8 mouse cellular contexts compared by ENCODE assay signal in the genomic region with DNA sequence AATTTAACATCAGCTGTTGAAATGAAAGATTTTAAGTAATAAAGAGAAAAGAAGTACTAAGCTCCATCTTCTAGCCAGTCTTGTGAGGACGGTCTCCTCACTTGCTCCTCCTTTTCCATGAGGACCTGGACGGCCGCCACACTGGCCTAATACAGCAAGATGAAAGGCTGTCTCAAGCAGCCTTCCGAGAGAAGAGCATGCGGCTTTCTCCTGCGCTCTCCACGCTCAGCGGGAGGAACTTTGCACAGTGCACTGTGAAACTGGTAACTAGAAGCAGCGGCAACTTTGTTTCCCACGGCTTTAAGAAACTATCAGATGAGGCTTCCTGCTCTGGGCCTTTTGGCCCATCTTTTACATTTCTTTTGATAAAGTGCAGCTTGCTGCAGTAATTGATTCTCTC. TPM values are rescaled to one million over a fixed set of nuclear protein-coding genes. Genes with fewer than 3 reads are reported as not detected.
DNase-seq lines count a peak whose midpoint lies in the region; ATAC-seq and TF ChIP-seq lines count a peak whose summit lies in the region.

No protein-coding gene starts in this region.

- no peaks in the 10 kb centered on the region for H3K9me3 ChIP-seq in forebrain, embryonic 13.5 days (replicated peaks)
- H3K9me3 ChIP-seq in intestine, postnatal 0 days (ENCODE audit: control insufficient read depth): no peaks in the 10 kb centered on the region
- H3K9me3 ChIP-seq in midbrain, embryonic 12.5 days: no peaks in the 10 kb centered on the region
- no peaks in the 10 kb centered on the region for H3K9me3 ChIP-seq in liver, postnatal 0 days (ENCODE audit: low read length)

- DNase-seq in cerebellum, postnatal 10 days: peak; percentile 59 to 79
- DNase-seq in adrenal gland, adult 18-20 months (ENCODE audit: low spot score in 2 of 2): peak; percentile 7 to 23
- no peak for DNase-seq in c-Kit-positive CD71-positive TER-119-positive erythroid progenitor cells, embryonic 14.5 days (ENCODE audit: low spot score)
- DNase-seq in liver, postnatal 0 days: no peak

- no peak for TF ChIP-seq CTCF in intestine, postnatal 0 days (IDR thresholded peaks at IDR 0.05; ENCODE audit: low read depth)
- no peak for TF ChIP-seq CTCF in liver, postnatal 0 days (IDR thresholded peaks at IDR 0.05; ENCODE audit: low read depth)

- H3K4me1 ChIP-seq in forebrain, embryonic 13.5 days: peaks cover 19% of the 10 kb centered on the region
- 0 out of 2 replicates have a peak, but pooled peaks cover 3% of the 10 kb centered on the region for H3K4me1 ChIP-seq in intestine, postnatal 0 days (replicated peaks; ENCODE audit: control insufficient read depth, insufficient read depth, low read length)
- peaks cover 11% of the 10 kb centered on the region for H3K4me1 ChIP-seq in midbrain, embryonic 12.5 days
- H3K4me1 ChIP-seq in liver, postnatal 0 days (ENCODE audit: insufficient read depth): no peaks in the 10 kb centered on the region

- no peak for ATAC-seq in cerebellum, adult (ENCODE audit: insufficient number of reproducible peaks, low FRiP score, low TSS enrichment)
- peak; percentile 38; the same call in 1 of the 2 replicates for ATAC-seq in forebrain, embryonic 13.5 days
- no peak for ATAC-seq in intestine, postnatal 0 days
- ATAC-seq in midbrain, embryonic 12.5 days (ENCODE audit: low FRiP score, low read depth): peak; percentile 60; the same call in 1 of the 2 replicates
- ATAC-seq in liver, postnatal 0 days: no peak

- H3K27me3 ChIP-seq in forebrain, embryonic 13.5 days: no peaks in the 10 kb centered on the region
- no peaks in the 10 kb centered on the region for H3K27me3 ChIP-seq in intestine, postnatal 0 days (replicated peaks; ENCODE audit: control insufficient read depth, insufficient read depth, low read length)
- H3K27me3 ChIP-seq in midbrain, embryonic 12.5 days: no peaks in the 10 kb centered on the region
- H3K27me3 ChIP-seq in liver, postnatal 0 days (ENCODE audit: insufficient read depth, low read length): no peaks in the 10 kb centered on the region

- H3K9ac ChIP-seq in forebrain, embryonic 13.5 days: no peak overlapping the region
- no peak overlapping the region for H3K9ac ChIP-seq in intestine, postnatal 0 days (ENCODE audit: low read depth, low read length)
- no peak overlapping the region for H3K9ac ChIP-seq in midbrain, embryonic 12.5 days (replicated peaks)
- H3K9ac ChIP-seq in liver, postnatal 0 days (replicated peaks): no peak overlapping the region

- no peak overlapping the region for H3K4me3 ChIP-seq in forebrain, embryonic 13.5 days
- no peak overlapping the region for H3K4me3 ChIP-seq in intestine, postnatal 0 days (ENCODE audit: low read depth, low read length)
- no peak overlapping the region for H3K4me3 ChIP-seq in midbrain, embryonic 12.5 days
- H3K4me3 ChIP-seq in liver, postnatal 0 days (ENCODE audit: low read depth, low read length): no peak overlapping the region

- WGBS in forebrain, embryonic 13.5 days: 2% methylated on average over 10 of the region's 10 CpGs
- 19% methylated on average over 10 of the region's 10 CpGs for WGBS in intestine, postnatal 0 days
- 2% methylated on average over 10 of the region's 10 CpGs for WGBS in midbrain, embryonic 12.5 days
- WGBS in liver, postnatal 0 days (ENCODE audit: insufficient replicate concordance): 51% methylated on average over 10 of the region's 10 CpGs

- H3K36me3 ChIP-seq in forebrain, embryonic 13.5 days (ENCODE audit: poor library complexity, severe bottlenecking): no peaks in the 10 kb centered on the region
- H3K36me3 ChIP-seq in intestine, postnatal 0 days (ENCODE audit: control insufficient read depth, insufficient read depth): no peaks in the 10 kb centered on the region
- no peaks in the 10 kb centered on the region for H3K36me3 ChIP-seq in midbrain, embryonic 12.5 days
- H3K36me3 ChIP-seq in liver, postnatal 0 days (replicated peaks; ENCODE audit: insufficient read depth, low read length): no peaks in the 10 kb centered on the region

- peak overlapping the region; percentile 41 for H3K4me2 ChIP-seq in forebrain, embryonic 13.5 days
- peak overlapping the region; percentile 48; the same call in 1 of the 2 replicates for H3K4me2 ChIP-seq in intestine, postnatal 0 days (replicated peaks; ENCODE audit: low read depth)
- peak overlapping the region; percentile 33 for H3K4me2 ChIP-seq in midbrain, embryonic 12.5 days (replicated peaks)
- no peak overlapping the region for H3K4me2 ChIP-seq in liver, postnatal 0 days (ENCODE audit: low read depth, low read length)

- no peak for TF ChIP-seq EP300 in liver, postnatal 0 days (IDR thresholded peaks at IDR 0.05; ENCODE audit: low read depth)

- peak overlapping the region; percentile 64 for H3K27ac ChIP-seq in forebrain, embryonic 13.5 days
- H3K27ac ChIP-seq in intestine, postnatal 0 days (ENCODE audit: low read depth, low read length): no peak overlapping the region
- H3K27ac ChIP-seq in midbrain, embryonic 12.5 days (replicated peaks): peak overlapping the region; percentile 16; the same call in 1 of the 2 replicates
- H3K27ac ChIP-seq in liver, postnatal 0 days (ENCODE audit: low read depth): no peak overlapping the region

RNA-seq across cellular contexts. Expression of a gene that starts 34.7 kb away (rescaled TPM):
- 10 to 100 TPM; 10.5 to 12.1 TPM for total RNA-seq in adrenal gland, adult 18-20 months (2021)
- 13.3 and 13.8 TPM in 2 replicates for polyA plus RNA-seq in forebrain, embryonic 13.5 days (2015; fragmentation: Nextera tagmentation; extraction: Ambion mirVana)
- polyA plus RNA-seq in intestine, postnatal 0 days (2015; fragmentation: Nextera tagmentation; extraction: Ambion mirVana): 5.7 and 6.4 TPM in 2 replicates
- 11.5 and 12.9 TPM in 2 replicates for polyA plus RNA-seq in midbrain, embryonic 12.5 days (2016; fragmentation: Nextera tagmentation; extraction: Ambion mirVana)
- 6.9 and 7.9 TPM in 2 replicates for polyA plus RNA-seq in liver, postnatal 0 days (2015; fragmentation: Nextera tagmentation; extraction: Ambion mirVana)

Comparison
In these comparisons a context has a peak if more than half of its experiments do, and no peak if none do; other contexts are left out.
1. DNase-seq: peak in cerebellum, postnatal 10 days (2 of 2) and adrenal gland, adult 18-20 months (2 of 2); none in c-Kit-positive CD71-positive TER-119-positive erythroid progenitor cells, embryonic 14.5 days (single experiment) and liver, postnatal 0 days (single experiment).
2. ATAC-seq: peak in forebrain, embryonic 13.5 days (single experiment) and midbrain, embryonic 12.5 days (single experiment); none in cerebellum, adult (single experiment), intestine, postnatal 0 days (single experiment) and liver, postnatal 0 days (single experiment).
3. H3K27ac ChIP-seq: peak in forebrain, embryonic 13.5 days (single experiment) and midbrain, embryonic 12.5 days (single experiment); none in intestine, postnatal 0 days (single experiment) and liver, postnatal 0 days (single experiment).